Mouse (Mus musculus) cerebellum, adult 8-10 months (tissue): ENCODE measurements around the gene Ank3.

Experiments used
- DNase-seq: peaks from one replicate; pipeline ENCODE4 v3.0.0; 2022

The Ank3 gene

GRCm38 (mm10) chr10:70022596-70022995 lies 624.0 kb downstream of the Ank3 start:
- no peak for DNase-seq

GRCm38 (mm10) chr10:70023861-70024260 lies 625.3 kb downstream of the Ank3 start:
- DNase-seq = no peak

DNA sequence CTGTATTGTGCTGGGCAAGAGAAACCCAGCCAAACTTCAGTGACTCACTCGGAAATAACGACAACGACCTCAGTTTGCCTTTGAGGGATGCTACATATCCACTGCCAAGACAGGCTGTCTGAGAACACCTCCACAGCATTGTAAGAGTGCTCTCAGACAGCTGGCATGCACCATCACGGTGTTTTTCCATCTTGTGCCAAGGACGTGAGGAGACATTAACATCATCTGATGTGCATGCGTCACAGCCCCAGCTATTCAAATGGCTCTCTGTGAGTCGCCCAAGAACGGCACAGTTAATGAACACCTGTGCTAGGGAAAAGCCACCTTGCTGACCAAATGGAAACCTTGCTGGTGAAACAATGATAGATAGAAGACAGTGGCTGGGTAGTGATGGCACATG lies 633.4 kb downstream of the Ank3 start:
- no peak for DNase-seq

DNA sequence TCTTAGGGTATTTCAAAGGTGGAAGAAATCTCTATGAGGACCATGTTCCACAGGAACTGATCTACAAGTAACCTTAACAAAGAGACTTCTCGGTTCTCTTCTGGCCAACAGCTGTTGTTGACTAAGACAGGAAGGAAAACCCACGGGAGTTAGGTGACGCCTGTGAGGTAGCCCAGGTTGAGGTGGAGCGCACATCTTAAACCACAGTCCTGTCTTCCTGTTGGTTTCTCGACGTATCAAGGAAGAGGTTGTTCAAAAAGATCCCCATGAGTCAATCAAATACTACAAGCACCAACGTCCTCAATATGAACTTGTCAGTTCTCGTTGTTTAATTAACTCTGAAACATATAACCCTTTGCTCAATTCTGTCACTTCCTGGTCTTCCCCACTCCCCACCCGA lies 634.4 kb downstream of the Ank3 start:
- no peak for DNase-seq

- no peak for DNase-seq
These were observed 635.3 kb downstream of the Ank3 start for GRCm38 (mm10) chr10:70033856-70034255.

GRCm38 (mm10) chr10:70039871-70040291 lies 641.3 kb downstream of the Ank3 start:
- no peak for DNase-seq

GRCm38 (mm10) chr10:70041562-70041961 lies 643.0 kb downstream of the Ank3 start:
- no peak for DNase-seq

GRCm38 (mm10) chr10:70045722-70046121 lies 647.1 kb downstream of the Ank3 start:
- no peak for DNase-seq

- DNase-seq = no peak
These were observed 651.2 kb downstream of the Ank3 start for GRCm38 (mm10) chr10:70049771-70050170.

DNA sequence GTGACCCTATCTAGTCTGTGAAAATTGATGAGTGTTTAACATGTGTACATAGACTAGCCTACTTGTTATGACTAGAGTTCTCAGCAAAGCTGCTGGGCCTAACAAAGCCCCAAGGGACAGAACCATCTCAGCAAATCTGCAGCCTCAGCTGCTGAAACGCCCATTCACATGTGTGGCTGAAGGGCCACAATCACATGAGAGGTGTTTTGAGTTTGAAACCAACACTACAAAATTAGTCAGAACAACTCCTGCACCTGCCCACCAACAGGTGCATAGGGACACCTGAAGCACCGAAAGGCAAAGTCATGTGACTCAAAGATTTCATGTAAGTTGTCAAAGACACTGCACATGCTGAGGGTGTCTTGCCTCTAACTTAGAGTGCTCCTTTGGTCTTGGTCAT lies 656.7 kb downstream of the Ank3 start:
- no peak for DNase-seq

- DNase-seq = no peak
These were observed 658.5 kb downstream of the Ank3 start for GRCm38 (mm10) chr10:70057064-70057463.

- DNase-seq = no peak
These were observed 661.6 kb downstream of the Ank3 start for GRCm38 (mm10) chr10:70060021-70060688.

GRCm38 (mm10) chr10:70060689-70061081 lies 662.1 kb downstream of the Ank3 start:
- DNase-seq = no peak

DNA sequence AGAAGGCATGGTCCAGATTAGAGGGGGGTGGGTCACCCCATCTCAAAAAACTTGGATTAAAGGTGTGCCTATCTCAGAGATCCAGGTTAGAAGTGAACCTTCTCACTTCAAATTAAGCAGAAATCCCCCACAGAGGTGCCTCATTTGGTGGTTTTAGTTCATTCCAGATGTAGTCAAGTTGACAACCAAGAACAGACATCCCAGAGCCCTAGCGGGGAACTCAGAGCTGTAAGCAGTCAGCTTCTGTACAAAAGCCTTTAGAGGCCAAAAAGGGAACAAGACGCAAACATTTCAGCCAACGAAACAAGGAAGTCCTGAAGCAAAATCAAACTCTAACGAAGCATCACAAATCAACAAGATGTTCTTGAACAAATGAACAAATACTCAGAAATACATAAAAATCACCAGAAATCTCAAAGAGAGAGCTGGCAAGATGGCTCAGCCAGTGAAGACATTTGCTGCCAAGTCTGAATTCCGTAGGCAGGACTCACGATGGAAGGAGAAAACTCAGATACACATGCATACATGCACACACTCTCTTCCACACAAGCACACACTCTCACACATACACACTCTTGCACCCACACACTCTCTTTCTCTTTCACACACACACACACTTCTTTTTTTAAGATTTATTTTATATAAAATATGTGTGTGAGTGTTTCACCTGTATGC lies 665.4 kb downstream of the Ank3 start:
- DNase-seq = no peak

DNA sequence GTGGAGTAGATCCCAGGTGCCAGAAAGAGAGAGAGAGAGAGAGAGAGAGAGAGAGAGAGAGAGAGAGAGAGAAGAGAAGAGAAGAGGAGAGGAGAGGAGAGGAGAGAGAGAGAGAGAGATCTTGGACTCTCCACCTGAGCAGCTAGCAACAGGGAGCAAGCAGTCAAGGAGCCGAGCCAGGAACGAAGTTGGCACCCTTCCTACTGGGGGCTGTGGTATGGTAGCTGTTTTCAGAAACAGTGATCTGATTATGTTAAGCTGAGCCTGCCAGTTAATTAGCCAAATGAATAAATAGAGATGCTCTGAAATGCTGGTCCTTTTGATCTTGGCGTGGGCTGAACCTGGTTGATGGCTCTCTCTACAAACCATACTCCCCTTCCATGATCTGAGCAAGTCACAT lies 666.6 kb downstream of the Ank3 start:
- DNase-seq = no peak

- no peak for DNase-seq
These were observed 668.1 kb downstream of the Ank3 start for GRCm38 (mm10) chr10:70066497-70067168.

DNA sequence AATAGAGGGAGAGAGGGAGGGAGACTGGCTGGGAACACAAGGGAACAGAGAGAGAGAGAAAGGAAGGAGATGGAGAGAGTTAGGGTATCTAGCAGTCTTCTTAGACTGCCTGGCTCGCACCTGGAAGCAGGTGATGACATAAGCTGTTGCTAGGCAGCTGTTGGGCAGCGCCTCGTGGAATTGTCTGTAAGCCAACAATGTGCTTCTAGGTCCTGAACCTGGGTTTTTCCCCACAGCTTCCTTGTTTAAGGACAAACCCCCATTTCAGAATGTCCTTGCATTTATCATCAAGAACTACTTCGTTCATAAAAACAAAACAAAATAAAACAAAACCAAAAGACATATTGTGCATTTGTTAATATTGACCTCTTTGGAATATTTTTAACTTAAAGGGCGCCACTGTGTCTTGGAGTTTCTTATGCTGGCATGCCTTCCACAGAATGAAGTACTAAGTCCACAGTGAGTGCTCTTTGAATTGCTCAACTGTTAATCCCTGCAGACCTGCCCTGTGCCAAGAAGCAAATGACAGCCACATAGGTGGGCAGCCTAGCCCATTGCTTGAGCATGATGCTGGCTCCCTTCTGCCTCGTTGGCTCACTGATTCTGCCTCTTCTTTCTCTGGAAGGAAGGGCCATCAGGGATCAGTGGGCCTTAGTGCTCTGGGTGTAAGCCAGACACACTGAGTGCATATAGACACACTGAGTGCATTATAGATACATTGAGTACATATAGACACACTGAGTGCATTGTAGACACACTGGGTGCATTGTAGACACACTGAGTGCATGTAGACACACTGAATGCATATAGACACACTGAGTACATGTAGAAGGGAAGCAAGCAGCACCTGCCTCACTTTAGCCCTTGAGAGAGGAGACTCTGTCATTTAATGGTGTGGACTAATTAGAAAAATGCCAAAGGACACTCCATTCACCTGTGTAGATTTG lies 668.9 kb downstream of the Ank3 start:
- no peak for DNase-seq

DNA sequence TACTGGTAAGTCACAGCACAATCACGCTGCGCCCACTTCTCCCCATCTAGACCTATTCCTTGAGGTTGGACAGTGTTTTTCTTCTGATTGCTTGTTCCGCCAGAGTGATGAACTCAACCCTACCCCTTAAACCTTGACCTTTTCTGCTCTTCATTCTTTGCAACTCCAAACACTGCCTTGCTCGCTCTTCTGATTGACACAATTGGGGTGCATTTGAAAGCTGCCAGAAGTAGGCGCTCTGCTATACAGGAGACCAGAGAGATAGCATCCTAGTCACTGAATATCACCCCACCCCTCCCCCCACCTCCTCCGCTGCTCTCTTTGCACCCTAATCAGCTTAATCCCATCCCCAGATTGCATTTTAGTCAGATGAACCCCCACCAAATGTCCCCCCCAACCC lies 670.7 kb downstream of the Ank3 start:
- DNase-seq = no peak

GRCm38 (mm10) chr10:70071334-70071733 lies 672.8 kb downstream of the Ank3 start:
- no peak for DNase-seq
